Mouse (Mus musculus): Measurements from ENCODE around the gene Heg1. TPM values are rescaled to one million over a fixed set of nuclear protein-coding genes. Genes with fewer than 3 reads are reported as not detected.

Gene Heg1
- polyA plus RNA-seq, 1 experiment from 2014 or later: 17.2 TPM

DNA sequence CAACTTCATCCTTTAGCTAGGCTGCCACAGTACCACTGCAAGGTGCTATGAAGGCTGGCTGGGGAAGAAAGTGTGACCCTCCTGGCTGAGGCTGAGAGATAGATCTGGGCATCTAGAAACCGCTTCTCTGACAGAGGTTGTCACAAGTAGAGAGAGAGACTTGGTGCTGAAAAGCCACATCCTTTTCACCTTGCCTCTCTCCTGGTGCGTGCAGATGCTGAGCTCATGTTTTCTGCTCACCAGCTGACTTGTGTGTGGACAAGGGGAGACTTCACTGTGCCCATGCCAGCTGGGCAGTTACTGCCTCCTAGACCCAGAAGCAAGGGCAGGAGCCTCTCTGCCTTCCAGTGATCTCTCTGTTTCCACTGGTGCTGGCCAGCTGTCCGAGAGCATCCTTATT is 3.6 kb downstream of the Heg1 start:
- peak overlapping the region; percentile 94; the same call in 1 of the 2 replicates for H3K4me2 ChIP-seq (ENCODE audit: low read length)
- WGBS: 67% methylated on average over 3 of the region's 3 CpGs
- no peak for TF ChIP-seq CTCF (IDR thresholded peaks at IDR 0.05; ENCODE audit: low read depth)

GRCm38 (mm10) chr16:33690975-33691747 is 7.0 kb downstream of the Heg1 start:
- H3K9ac ChIP-seq (ENCODE audit: low read depth, low read length): no peak overlapping the region
- no peak for DNase-seq (ENCODE audit: low spot score)
- no peaks in the 10 kb centered on the region for H3K9me3 ChIP-seq (replicated peaks; ENCODE audit: low read length)
- no peak overlapping the region for H3K4me2 ChIP-seq (ENCODE audit: low read length)
- H3K36me3 ChIP-seq (ENCODE audit: insufficient read depth, low read length): no peaks in the 10 kb centered on the region
- ATAC-seq (replicated peaks; ENCODE audit: low FRiP score, low read depth): no peak
- no peak overlapping the region for H3K4me3 ChIP-seq (replicated peaks; ENCODE audit: low read depth, low read length)
- H3K27ac ChIP-seq: no peak overlapping the region
- no peak for TF ChIP-seq CTCF (IDR thresholded peaks at IDR 0.05; ENCODE audit: low read depth)
- 75% methylated on average over 6 of the region's 6 CpGs for WGBS
- peaks cover 8% of the 10 kb centered on the region; the same call in 1 of the 2 replicates for H3K4me1 ChIP-seq (replicated peaks; ENCODE audit: insufficient read depth, low read length)
- H3K27me3 ChIP-seq (ENCODE audit: insufficient read depth, low read length): no peaks in the 10 kb centered on the region

More for the DNA sequence above, 3.6 kb downstream of the Heg1 start:
- H3K4me1 ChIP-seq (replicated peaks; ENCODE audit: insufficient read depth, low read length): peaks cover 21% of the 10 kb centered on the region; the same call in 1 of the 2 replicates
- H3K9ac ChIP-seq (ENCODE audit: low read depth, low read length): no peak overlapping the region
- H3K36me3 ChIP-seq (ENCODE audit: insufficient read depth, low read length): no peaks in the 10 kb centered on the region
- no peak overlapping the region for H3K27ac ChIP-seq
- 0 out of 2 replicates have a peak overlapping the region, but pooled peaks have one; percentile 82 for H3K4me3 ChIP-seq (replicated peaks; ENCODE audit: low read depth, low read length)
- H3K9me3 ChIP-seq (replicated peaks; ENCODE audit: low read length): no peaks in the 10 kb centered on the region
- H3K27me3 ChIP-seq (ENCODE audit: insufficient read depth, low read length): no peaks in the 10 kb centered on the region
- no peak for ATAC-seq (replicated peaks; ENCODE audit: low FRiP score, low read depth)
- no peak for DNase-seq (ENCODE audit: low spot score)

- Histone ChIP-seq H3K4me3 (replicated peaks; ENCODE audit: low read depth, low read length) (no peak overlapping the region), H3K36me3 (ENCODE audit: insufficient read depth, low read length) (no peaks in the 10 kb centered on the region), H3K27ac (no peak overlapping the region), H3K9ac (ENCODE audit: low read depth, low read length) (no peak overlapping the region), H3K9me3 (replicated peaks; ENCODE audit: low read length) (no peaks in the 10 kb centered on the region), H3K4me1 (replicated peaks; ENCODE audit: insufficient read depth, low read length) (peaks cover 6% of the 10 kb centered on the region), H3K27me3 (ENCODE audit: insufficient read depth, low read length) (no peaks in the 10 kb centered on the region), H3K4me2 (ENCODE audit: low read length) (no peak overlapping the region)
- TF ChIP-seq CTCF (IDR thresholded peaks at IDR 0.05; ENCODE audit: low read depth): no peak
- 40% methylated on average over 1 of the region's 1 CpGs for WGBS
- DNase-seq (ENCODE audit: low spot score) (no peak), ATAC-seq (replicated peaks; ENCODE audit: low FRiP score, low read depth) (no peak)
Observed at GRCm38 (mm10) chr16:33693553-33693952, 9.4 kb downstream of the Heg1 start.

GRCm38 (mm10) chr16:33696811-33697575 is 12.8 kb downstream of the Heg1 start:
- Histone ChIP-seq H3K4me1 (replicated peaks; ENCODE audit: insufficient read depth, low read length) (peaks cover 6% of the 10 kb centered on the region; the same call in 1 of the 2 replicates), H3K4me2 (ENCODE audit: low read length) (no peak overlapping the region), H3K4me3 (replicated peaks; ENCODE audit: low read depth, low read length) (no peak overlapping the region), H3K9me3 (replicated peaks; ENCODE audit: low read length) (no peaks in the 10 kb centered on the region), H3K27ac (peak overlapping the region; percentile 36), H3K9ac (ENCODE audit: low read depth, low read length) (no peak overlapping the region), H3K27me3 (ENCODE audit: insufficient read depth, low read length) (no peaks in the 10 kb centered on the region), H3K36me3 (ENCODE audit: insufficient read depth, low read length) (no peaks in the 10 kb centered on the region)
- DNase-seq (ENCODE audit: low spot score) (no peak), ATAC-seq (replicated peaks; ENCODE audit: low FRiP score, low read depth) (no peak)
- TF ChIP-seq CTCF (IDR thresholded peaks at IDR 0.05; ENCODE audit: low read depth): no peak
- WGBS: 65% methylated on average over 13 of the region's 13 CpGs

DNA sequence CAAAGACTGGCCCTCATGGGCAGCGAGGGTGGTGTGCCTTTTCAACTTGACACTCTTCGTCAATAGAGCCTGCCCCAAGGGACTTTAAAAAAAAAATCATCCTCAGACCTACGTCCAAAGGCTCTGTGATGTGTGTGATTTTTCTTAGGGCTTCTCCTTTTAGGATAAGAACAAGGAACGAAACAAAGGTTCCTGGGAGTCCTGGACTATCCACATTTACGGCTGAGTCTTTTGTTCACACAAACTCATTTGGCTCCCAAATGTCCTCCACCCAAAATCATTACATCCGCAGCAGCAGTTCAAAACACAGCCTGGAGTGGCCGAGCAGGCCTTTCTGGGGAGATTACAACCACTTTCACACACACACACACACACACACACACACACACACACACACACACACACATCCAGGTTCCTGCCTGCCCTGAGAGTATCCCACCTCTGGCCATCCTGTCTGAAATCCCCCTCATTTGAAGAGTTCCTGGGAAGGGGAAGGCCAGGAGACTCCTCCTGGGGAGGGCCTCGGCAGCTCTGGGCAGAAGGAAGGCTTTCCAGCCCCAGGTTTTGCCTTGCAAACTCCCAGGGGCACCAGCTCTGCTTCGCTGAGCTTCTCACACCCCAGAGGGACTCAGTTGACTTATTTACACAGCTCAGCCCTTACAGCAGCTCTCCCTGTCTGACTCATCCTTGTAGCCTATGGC is 13.6 kb downstream of the Heg1 start:
- DNase-seq (ENCODE audit: low spot score): no peak
- Histone ChIP-seq H3K27ac (peak overlapping the region; percentile 36), H3K9ac (ENCODE audit: low read depth, low read length) (no peak overlapping the region), H3K36me3 (ENCODE audit: insufficient read depth, low read length) (no peaks in the 10 kb centered on the region), H3K4me3 (replicated peaks; ENCODE audit: low read depth, low read length) (no peak overlapping the region), H3K4me1 (replicated peaks; ENCODE audit: insufficient read depth, low read length) (peaks cover 6% of the 10 kb centered on the region; the same call in 1 of the 2 replicates), H3K4me2 (ENCODE audit: low read length) (no peak overlapping the region), H3K27me3 (ENCODE audit: insufficient read depth, low read length) (no peaks in the 10 kb centered on the region), H3K9me3 (replicated peaks; ENCODE audit: low read length) (no peaks in the 10 kb centered on the region)
- 43% methylated on average over 9 of the region's 9 CpGs for WGBS
- ATAC-seq (replicated peaks; ENCODE audit: low FRiP score, low read depth): no peak
- no peak for TF ChIP-seq CTCF (IDR thresholded peaks at IDR 0.05; ENCODE audit: low read depth)

GRCm38 (mm10) chr16:33698277-33698790 is 14.2 kb downstream of the Heg1 start:
- DNase-seq (ENCODE audit: low spot score): no peak
- no peak overlapping the region for H3K4me2 ChIP-seq (ENCODE audit: low read length)
- WGBS: 56% methylated on average over 12 of the region's 12 CpGs
- no peak overlapping the region for H3K27ac ChIP-seq
- ATAC-seq (replicated peaks; ENCODE audit: low FRiP score, low read depth): no peak
- H3K9me3 ChIP-seq (replicated peaks; ENCODE audit: low read length): no peaks in the 10 kb centered on the region
- peaks cover 6% of the 10 kb centered on the region; the same call in 1 of the 2 replicates for H3K4me1 ChIP-seq (replicated peaks; ENCODE audit: insufficient read depth, low read length)
- no peaks in the 10 kb centered on the region for H3K27me3 ChIP-seq (ENCODE audit: insufficient read depth, low read length)
- no peaks in the 10 kb centered on the region for H3K36me3 ChIP-seq (ENCODE audit: insufficient read depth, low read length)
- H3K4me3 ChIP-seq (replicated peaks; ENCODE audit: low read depth, low read length): no peak overlapping the region
- no peak for TF ChIP-seq CTCF (IDR thresholded peaks at IDR 0.05; ENCODE audit: low read depth)
- H3K9ac ChIP-seq (ENCODE audit: low read depth, low read length): no peak overlapping the region
